Mouse (Mus musculus): ENCODE results near the gene Tekt3.

GRCm38 (mm10) chr11:63092271-63092670, 30.8 kb downstream of the Tekt3 start:
- TF ChIP-seq CTCF (IDR thresholded peaks at IDR 0.05) (peak; percentile 46), EP300 (IDR thresholded peaks at IDR 0.05) (peak; percentile 95)
